Mouse (Mus musculus) frontal cortex, postnatal 36 days (tissue): ENCODE measurements around the gene 2410004B18Rik.

Experiments used
- DNase-seq, 2 experiments: peaks; one replicate each; pipeline ENCODE4 v3.0.0; 2022; ENCODE audit warnings: low spot score in 2 of 2

Gene 2410004B18Rik

GRCm38 (mm10) chr3:145929525-145930400 lies 8.1 kb upstream of the 2410004B18Rik start:
- DNase-seq, result no peak

- no peak for DNase-seq
Measured at GRCm38 (mm10) chr3:145933845-145934244, 4.0 kb upstream of the 2410004B18Rik start.

GRCm38 (mm10) chr3:145938405-145939349 lies 863 bp downstream of the 2410004B18Rik start:
- no peak for DNase-seq

GRCm38 (mm10) chr3:145939402-145939801 lies 1.6 kb downstream of the 2410004B18Rik start:
- no peak for DNase-seq

- no peak for DNase-seq
Measured at GRCm38 (mm10) chr3:145939971-145940370, 2.2 kb downstream of the 2410004B18Rik start.

- peak; percentile 62 to 71 for DNase-seq
Measured at GRCm38 (mm10) chr3:145941971-145942370, 4.2 kb downstream of the 2410004B18Rik start.

- DNase-seq, result no peak
Measured at GRCm38 (mm10) chr3:145944348-145944747, 6.5 kb downstream of the 2410004B18Rik start.

- no peak for DNase-seq
Measured at GRCm38 (mm10) chr3:145945904-145946303, 8.1 kb downstream of the 2410004B18Rik start.

- no peak for DNase-seq
Measured at GRCm38 (mm10) chr3:145946654-145947053, 8.8 kb downstream of the 2410004B18Rik start.

- no peak for DNase-seq
Measured at GRCm38 (mm10) chr3:145947539-145948204, 9.9 kb downstream of the 2410004B18Rik start.

- peak; percentile 42 to 66 for DNase-seq
Measured at GRCm38 (mm10) chr3:145950034-145950814, 12.4 kb downstream of the 2410004B18Rik start.

GRCm38 (mm10) chr3:145950815-145951130 lies 13.0 kb downstream of the 2410004B18Rik start:
- DNase-seq, result no peak

GRCm38 (mm10) chr3:145951287-145952165 lies 13.7 kb downstream of the 2410004B18Rik start:
- no peak for DNase-seq

- no peak for DNase-seq
Measured at GRCm38 (mm10) chr3:145952945-145953344, 15.1 kb downstream of the 2410004B18Rik start.

- no peak for DNase-seq
Measured at GRCm38 (mm10) chr3:145953411-145953810, 15.6 kb downstream of the 2410004B18Rik start.

- DNase-seq, result no peak
Measured at GRCm38 (mm10) chr3:145959824-145960223, 22.0 kb downstream of the 2410004B18Rik start.

GRCm38 (mm10) chr3:145962411-145962810 lies 24.6 kb downstream of the 2410004B18Rik start:
- DNase-seq, result no peak

GRCm38 (mm10) chr3:145963101-145964017 lies 25.5 kb downstream of the 2410004B18Rik start:
- no peak for DNase-seq

- no peak for DNase-seq
Measured at GRCm38 (mm10) chr3:145964018-145964387, 26.2 kb downstream of the 2410004B18Rik start.
